Mouse (Mus musculus): Measurements from ENCODE around the gene Pheta1.

- TF ChIP-seq CTCF (IDR thresholded peaks at IDR 0.05): no peak
- no peak for TF ChIP-seq EP300 (IDR thresholded peaks at IDR 0.05)
Observed at GRCm38 (mm10) chr5:121813744-121814143, 35.0 kb upstream of the Pheta1 start.

Measured in lung, postnatal 0 days (tissue).